Mouse (Mus musculus): Measurements from ENCODE around the gene Kif18a.

The Kif18a gene

DNA sequence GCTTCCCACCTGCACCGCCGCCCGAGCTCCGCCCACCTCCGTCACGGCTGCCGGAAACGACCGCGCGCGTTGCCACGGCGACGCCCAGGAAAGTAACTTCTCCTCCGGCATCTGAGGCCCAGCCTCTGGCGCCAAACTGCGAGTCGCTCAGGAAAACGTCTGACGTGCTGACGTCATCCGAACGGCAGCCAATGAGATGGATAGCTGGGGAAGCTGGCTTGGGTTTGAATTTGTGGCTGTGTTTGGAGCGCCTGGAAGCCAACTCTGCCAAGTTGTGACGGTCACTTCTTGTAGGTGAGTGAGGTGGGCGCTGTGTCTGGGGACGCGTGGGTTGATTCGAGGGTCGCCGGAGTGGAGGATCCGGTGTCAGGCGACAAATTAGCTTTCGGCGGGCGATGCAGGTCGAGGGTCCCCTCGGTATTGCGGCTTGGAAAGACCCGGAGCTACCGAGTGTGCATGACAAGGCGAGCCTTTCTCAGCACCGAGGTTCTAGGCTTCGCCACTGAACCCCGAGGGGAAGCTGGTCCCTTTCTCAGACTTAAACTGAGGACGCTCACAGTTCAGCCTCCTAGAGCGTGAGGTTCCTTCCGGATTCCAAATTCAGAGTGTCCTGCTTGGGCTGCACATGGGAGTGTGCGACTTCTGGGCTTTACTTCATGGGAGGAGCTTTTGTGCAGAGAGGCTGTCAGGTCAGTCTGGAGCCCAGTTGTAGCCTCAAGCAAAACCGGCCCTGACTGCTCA lies at the start of gene Kif18a, which contains the start of gene Mettl15:
Gene Kif18a, plus strand, starts transcription at position 139 of the 741 bp plus-strand sequence.
Gene Mettl15, minus strand, starts transcription at position 149 of the 741 bp plus-strand sequence.
- peak; percentile 98 for DNase-seq

DNA sequence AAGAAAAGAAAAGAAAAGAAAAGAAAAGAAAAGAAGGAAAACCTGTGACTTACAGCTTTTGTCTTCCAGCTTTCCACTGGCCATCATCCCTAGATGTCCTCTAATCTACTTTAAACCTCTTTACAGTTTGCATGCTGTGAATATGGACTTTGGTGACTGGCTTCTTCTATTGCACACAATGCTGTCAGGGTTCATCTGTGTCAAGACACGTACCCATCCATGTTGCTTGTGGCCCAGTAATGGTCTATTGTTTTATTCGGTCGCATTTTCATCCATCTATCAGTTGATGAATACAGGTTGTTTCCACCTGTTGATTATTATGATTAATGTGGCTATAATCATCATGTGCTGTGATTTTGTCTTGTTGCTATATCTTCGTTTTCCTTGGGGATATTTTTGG lies 46.7 kb upstream of the Kif18a start:
- DNase-seq, result no peak

DNA sequence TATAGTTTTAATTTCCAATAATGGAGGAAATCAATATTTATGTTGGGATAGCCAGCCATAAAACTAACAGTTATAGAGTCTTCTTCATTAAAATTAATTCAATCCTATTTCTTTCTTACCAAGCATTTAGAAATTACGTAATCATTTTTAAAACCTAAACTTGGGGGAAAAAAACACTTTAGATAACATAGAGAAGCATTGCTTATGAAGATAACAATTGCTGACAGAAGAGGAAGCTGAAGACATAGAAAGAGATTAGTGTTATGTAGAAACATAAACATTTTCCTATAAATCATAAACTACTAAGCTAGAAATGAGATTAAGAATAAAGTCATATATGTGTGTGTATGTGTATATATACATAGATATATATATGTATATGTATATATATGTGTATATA lies 44.8 kb upstream of the Kif18a start:
- no peak for DNase-seq

DNA sequence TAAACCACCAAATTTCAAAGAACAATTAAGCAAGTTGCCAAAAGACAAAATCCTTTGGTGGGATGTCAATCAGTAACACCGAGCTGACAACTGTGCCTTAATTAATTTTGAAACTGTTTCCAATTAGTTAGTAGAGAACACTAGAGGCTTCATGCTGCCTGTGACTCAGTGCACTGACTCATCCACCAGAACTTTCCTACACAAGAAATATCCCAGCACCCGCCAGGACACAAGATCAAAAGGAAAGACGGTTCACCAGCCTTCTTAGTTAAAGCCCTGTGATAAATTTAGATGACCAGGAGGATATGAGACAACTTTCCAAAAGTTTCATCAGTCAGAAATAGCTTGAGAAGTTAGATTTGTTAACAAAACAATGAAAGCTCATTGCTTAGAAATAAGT lies 38.6 kb upstream of the Kif18a start:
- DNase-seq, result no peak

DNA sequence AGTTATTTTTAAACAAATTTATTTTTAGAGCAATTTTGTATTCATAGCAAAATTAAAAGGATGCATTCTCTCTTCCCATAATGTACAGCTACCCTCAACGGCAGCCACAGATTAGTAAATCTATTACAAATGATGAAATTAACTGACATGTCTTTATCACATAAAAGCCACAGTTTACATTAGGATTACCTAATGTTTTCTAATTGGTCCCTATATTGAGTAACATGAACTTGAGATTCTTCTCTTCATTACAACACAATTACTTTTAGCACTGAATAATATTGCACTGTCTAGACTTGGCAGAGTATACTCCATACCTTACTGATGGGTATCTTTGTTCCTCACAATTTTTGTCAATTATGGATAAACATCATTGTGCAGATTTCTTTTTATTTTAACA lies 17.8 kb upstream of the Kif18a start:
- DNase-seq, result no peak

DNA sequence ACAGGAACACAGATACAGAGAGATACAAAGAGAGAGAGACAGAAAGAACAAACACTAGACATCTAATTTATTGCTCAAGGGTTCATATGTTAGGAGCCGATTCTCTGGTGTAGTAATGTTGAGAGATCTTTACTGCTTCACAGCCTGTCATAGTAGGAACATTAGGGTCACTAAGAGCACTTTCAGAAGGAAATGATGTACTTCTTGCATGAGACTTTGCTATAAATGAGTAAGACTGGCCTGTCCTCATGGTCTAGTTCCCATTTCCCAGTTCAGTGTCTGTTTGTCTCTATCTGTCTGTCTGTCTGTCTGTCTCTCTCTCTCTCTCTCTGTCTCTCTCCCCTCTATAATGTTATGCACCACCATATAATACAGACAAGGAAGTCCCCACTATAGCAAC lies 7.4 kb upstream of the Kif18a start:
- no peak for DNase-seq

DNA sequence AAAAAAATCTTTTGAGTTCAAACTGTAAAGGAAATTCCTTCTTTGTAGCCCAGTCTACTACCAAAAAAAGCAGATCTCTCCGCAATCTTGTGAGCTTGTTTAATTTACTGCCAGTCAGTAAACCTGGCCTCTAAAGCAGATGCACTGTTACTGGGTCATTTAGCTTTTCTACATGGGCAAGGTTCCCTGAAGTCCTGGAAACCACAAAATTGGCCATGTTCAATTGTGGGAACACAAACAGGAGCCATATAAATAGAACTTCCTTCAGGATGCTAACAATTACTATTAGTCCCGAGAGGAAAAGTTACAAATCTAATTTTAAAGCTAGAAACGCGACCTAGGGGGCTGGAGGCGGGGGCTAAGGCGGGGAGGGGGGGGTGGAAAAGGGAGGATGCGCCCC lies 2.9 kb upstream of the Kif18a start:
- no peak for DNase-seq

DNA sequence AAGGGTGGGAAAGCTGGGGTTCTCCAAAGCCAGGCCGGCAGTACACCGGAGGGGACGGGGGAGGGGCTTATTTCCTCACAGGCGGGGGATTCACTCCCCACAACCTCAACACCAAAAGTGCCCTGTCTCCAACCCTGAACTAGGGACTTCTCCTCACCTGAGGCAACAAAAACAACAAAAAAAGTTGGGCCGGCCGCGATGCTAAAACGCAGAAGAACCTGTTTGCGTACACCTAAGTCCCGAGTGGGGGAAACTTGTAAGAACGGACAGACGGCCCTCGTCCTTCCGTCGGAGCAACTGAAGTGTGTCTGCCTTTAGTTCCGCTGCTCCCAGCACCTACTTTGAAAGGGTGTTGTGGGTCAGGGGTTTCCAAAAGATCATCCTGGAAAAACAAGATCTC lies 2.5 kb upstream of the Kif18a start:
- DNase-seq, result peak; percentile 65

DNA sequence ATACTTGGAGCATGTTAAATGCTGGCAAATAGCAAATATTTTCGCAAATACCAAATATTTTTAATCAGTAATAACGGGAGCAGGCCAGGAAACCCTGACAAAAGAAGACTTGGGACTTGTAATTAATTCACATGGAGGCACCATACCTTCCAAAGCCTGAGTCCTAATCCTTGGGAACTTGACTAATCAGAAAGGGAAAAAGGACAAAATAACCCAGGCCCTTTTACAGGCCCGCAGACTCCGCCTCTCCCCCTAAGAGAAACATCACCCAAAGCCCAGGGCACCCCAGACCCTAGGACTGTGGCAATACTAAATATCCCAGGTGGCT lies 302 bp upstream of the Kif18a start:
- no peak for DNase-seq

DNA sequence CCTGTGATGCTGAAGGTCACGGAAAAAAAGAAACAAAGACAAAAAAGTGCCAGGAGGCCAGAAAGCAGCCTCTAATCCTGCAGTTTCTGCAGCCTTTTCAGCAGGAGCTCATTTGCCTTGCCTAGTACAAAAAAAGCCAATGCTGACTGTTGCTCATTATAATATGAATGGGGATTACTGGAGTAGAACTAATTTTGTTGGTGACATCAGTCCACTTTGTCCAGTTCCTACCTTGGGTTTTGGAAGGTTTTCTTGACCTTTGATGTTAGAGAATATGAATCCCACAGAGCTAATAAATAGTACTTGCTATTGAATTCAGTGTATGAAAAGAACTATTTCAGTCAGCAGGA lies 778 bp downstream of the Kif18a start:
- no peak for DNase-seq

DNA sequence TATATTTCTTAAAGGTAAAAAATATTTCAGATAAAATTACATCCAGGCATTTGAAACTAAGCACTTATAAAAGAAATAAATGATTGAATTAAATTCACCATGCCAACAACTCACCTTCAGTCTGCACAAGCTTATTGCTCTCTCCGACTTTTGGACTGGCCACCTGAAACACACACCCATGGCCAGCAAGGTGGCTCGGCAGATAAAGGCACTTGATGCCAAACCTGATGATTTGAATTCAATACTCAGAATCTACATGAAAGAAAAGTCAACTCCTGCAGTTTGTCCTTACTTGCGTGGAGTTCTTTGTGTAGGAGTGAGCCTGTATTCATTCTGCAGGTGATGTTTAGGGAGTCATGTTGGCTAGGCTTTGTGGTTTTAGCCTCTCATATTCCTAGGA lies 3.6 kb downstream of the Kif18a start:
- DNase-seq, result no peak

DNA sequence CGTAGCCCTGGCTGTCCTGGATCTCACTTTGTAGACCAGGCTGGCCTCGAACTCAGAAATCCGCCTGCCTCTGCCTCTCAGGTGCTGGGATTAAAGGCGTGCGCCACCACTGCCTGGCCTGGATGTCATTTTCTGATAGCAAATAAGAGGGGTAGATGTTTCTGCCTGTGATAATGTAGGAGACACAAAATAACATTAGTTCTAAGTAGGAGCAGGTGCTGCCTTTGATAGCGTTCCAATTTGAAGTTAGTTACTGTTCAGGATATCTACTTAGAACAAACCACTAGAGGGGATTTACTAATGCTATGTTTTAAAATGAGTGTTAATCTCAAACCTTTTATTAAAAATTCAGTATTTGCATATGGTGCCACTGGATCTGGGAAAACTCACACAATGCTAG lies 8.8 kb downstream of the Kif18a start:
- DNase-seq, result no peak

DNA sequence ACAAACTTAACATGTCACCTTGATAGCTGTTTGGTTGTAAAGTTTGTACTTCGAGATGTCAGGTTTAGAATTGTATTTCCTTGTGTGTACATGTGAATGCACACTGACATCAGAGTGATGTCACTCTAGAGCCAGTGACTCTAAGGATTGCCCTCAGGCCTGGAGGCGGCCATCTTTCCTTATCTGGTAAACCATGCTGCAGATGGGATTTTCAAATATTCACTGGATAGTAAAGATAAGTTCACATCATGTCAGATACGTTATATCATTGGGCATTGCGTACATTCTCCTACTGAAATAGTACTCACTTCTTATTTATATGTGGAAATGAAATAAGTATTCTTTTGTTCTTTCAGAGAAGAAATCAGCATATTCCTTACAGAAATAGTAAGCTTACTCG lies 15.7 kb downstream of the Kif18a start:
- DNase-seq, result no peak

DNA sequence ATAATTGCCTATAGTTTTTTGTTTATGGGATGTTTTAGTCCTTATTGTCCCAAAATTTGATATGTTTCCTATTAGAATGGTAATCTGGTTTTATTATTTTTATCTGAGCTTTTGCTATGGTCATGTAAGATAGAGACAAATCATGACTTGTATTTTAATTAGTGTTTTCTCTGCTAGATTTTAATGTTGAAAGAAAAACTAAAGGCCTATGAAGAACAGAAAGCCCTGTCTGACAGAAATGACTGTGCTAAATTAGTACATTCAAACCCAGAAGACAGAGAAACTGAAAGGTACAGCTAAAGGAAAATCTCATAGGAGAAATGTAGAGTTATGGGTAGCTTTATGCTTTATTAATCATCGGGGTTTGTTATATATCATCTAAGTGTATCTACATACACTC lies 17.6 kb downstream of the Kif18a start:
- no peak for DNase-seq

DNA sequence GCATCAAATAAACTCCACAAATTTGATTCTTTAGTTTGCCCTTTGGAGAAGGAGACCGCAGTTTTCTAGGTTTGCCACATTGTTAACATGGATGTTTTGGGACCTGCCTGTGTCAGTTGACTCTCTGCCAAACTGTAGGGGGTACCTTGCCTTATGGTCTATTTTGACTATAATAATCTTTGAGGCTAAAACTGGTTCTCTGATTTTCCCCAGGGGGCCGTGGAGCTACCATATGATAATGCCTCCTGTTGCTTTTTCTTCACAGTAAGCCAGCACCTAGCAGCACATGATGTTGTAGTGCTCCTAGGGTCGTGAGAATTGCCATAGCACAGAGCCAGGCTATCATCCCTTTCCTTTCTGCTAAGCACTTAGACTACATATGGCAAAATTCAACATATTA lies 21.7 kb downstream of the Kif18a start:
- DNase-seq, result no peak

DNA sequence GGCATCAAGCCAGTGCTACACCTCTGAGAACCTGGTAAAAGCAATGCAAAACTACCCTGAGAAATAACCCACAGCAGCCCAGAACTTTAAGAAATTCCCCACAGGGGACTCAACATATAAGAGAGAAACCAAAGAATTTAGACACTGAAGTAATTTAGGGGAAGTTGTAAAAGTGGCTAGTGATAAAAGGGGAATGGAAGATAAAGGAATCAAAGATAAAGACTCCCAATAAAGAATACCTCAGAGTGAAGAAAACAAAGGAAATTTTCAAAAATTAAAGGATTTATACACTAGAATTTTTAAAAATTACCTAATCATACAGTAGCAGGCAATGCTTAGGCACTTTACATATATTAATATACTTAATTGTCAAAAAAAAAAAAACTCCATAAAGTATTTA lies 23.1 kb downstream of the Kif18a start:
- no peak for DNase-seq

DNA sequence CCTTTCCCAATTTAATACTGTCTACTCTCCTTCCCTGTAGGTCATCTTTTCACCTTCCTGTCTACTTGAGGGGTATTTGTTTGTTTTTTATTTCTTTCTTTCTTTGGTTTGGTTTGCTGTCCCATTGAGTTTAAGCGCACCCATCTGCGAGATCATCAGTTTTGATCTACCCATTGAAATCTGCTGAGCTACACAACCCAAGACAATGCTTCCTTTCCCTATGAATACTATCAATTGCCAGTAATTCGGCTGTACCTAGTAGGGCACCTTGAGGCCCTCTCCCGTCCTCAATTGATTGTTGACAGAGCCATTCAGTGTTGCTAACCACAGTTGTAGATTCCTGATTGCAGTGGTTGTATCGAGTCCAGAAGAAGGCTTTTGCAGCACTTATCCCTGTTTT lies 30.8 kb downstream of the Kif18a start:
- no peak for DNase-seq

DNA sequence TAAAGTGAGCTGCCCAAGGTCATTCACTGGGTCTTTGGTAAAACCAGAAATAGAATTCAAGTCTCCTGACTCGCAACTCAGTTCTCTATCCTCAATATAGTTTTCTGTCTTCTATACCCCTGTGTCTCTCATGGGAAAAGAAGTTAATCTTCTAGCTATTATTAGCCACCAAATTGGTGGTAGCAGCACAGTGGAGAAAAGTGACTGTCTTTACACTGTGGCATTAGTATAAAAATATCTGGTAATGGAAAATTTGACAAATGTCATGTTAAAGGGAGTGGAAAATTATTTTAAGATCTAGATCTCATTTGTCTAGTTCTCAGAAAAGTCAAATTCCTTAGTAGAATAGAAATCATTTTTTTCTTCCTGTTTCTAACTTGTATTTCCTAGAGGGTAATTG lies 51.3 kb downstream of the Kif18a start:
- no peak for DNase-seq

DNA sequence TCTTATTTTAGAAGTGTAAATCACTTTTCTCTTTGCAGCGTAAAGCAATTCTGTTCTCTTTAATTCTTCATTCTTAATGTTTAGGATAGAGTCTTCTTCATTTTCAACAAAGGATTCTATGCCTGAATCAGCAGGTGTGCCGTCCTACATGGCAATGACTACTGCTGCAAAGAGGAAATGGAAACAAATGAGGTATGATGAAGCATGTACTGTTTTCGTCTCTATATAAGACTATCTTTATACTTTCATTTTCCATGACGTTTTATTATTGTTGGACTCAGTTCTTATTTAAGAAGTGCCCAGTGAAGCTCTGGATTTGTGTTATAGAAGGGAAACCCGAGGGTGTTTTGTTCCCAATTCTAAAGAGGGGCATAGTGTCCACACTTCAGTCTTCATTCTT lies 53.7 kb downstream of the Kif18a start:
- DNase-seq, result no peak

DNA sequence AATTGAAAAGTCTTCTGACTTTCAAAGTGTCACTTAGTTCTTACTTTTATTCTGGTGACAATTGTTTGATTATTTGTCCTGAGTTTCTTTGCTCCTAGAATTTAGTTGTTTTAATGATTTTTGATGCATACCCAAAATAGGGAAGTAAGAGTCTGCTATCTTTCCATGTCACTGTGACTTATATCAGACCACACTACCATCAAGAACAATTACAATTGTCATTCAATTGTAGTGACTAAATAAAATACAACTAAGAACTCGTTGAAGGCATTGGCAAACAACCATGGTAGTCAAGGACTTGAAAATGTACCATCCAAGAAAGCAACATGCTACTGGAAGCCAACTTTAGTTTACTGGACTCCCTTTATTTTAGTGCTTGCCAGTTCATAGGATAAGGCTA lies 55.2 kb downstream of the Kif18a start:
- DNase-seq, result no peak

DNA sequence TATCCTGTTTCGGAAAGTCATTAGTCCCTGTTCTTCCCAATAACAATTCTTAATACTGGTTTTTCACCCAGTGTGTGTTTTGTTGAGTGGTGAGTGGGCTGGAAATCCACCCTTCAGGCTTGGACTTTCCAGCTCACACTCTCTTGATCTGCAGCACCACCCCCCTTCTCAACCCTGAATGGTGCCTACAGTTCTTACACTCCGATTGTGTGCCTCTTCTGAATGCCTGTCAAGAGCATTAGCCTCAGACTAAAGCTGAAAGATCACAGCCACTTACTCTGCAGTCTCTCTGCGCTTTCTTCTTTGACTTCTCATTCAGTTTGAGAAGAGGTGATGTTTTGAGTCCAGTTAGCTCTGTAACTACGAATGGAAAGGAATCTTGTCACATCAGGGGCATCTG lies 64.8 kb downstream of the Kif18a start:
- no peak for DNase-seq

DNA sequence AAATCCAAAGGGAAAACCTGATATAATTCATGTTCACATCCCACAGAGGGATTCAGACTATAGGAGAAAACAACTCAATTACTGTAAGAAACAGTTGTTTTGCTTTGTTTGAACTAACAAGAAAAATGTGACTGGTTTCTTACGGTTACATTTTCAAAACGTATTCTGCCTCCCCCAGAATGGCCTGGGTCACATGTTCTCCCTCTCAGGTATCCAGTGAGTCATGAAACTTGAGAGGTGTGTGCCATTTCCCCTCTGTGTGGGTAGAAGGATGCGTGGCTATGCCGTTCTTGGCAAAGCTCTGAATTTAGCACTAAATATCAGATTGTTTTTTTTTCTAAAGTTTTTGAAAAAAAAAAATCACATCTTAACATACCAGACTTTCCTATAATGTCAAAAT lies 68.2 kb downstream of the Kif18a start:
- no peak for DNase-seq

DNA sequence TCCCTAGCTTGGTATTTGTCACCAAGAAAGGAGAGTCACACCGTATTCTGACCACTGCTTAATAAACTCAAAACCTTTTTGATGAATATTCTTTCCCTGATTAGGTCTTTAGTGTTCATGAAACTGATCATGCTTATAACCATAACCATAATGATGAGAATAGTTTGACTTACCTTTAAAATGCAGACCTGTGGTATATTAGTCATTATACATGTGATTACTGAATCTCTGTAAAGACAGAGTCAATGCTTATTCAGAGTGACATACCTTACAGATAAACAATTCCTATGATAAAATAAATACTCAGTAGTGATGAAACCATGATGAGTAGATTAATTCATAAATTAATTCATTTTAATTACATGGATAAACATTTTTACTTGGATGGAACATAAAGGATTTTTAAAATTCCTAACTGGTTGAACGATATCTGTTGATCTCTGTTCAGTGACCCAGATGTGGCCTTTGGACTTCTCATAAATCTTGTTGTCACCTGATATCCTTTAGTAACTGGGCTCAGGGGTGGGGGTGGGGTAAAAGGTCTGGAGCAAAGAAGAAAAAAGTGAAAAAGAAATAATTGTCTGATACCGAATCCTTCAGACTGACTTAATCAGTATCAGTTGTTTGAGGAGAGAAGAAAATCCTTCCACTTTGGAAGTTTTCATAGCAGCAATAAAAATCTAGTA lies 78.1 kb downstream of the Kif18a start:
- DNase-seq, result no peak

DNA sequence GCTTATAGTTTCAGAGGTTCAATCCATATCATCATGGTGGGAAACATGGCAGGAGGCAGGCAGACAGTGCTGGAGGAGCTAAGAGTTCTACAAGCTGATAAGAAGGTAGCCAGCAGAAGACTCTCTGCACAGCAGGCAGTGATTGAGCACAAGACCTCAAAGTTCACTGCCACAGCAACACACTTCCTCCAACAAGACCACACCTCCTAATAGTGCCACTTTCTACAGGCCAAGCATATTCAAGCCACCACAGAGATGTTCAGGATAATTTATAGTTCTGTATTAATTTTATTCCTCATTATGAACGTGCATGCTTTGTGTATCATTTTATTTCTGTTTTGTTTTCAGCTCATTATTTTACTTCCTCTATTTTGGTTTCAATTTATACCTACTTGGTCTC lies 85.4 kb downstream of the Kif18a start:
- DNase-seq, result no peak

DNA sequence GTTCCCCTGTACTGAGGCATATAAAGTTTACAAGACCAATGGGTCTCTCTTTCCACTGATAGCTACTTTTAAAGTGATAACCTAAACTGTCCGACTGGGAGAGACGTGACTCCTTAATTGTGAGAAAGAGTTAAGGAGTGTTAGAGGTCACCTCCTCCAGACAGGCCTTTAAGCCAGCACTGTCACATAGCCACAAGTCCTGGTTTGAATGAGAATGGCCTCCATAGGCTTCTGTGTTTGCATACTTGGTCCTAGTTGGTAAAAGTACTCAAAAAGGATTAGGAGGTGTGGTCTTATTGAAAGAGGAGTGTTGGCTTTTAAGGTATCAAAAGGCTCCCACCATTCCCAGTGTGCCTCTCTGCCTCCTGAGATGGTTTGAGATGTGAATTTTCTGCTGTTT lies 94.3 kb downstream of the Kif18a start:
- no peak for DNase-seq

Data from kidney, postnatal 10 days (tissue).